In the genomic region with DNA sequence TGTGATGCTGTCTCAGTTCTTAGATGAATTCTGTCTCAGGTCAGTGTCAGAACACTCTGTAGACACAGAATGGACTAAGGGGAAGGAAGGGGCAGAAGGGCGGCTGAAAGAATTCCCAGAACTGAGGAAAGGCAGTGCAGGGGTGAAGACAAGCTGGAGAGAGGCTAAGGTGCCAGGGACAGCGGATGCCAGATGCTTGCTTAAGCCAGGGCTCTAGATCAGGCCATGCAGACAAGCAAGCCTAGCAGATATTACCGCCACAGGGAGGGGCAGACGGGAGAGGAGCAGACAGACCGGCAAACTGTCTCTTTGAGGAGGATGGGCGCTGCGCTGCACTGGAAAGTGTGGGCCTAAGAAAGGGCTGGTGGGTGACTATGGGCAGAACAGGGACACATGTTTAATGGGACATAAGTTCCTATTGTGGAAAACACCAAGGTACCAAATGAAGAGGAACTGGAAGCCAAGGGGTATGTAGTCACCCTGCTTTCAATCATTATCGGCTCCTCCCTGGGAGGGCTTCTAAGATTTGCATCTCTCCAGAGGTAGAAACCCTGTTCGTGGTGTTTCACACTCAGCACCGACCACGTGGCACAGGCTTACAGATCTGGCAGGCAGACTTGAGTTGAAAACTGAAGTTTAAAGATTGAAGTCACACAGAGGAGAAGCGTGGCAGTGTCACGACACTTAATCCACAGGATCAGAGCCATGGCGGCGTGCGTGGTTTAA, we compare ENCODE assay signal across 9 mouse cellular contexts. TPM values are rescaled to one million over a fixed set of nuclear protein-coding genes. Genes with fewer than 3 reads are reported as not detected.
DNase-seq lines count a peak whose midpoint lies in the region; ATAC-seq and TF ChIP-seq lines count a peak whose summit lies in the region.
"Had no signal": no experiment of that assay in that cellular context is flagged by ENCODE, and none has a peak within 500 bp of the region (broad histone marks: within the 10 kb centered on the region; RNA-seq: fewer than 3 reads in every experiment).

No protein-coding gene starts in this region.

- H3K27ac ChIP-seq in heart, embryonic 11.5 days (ENCODE audit: low read depth, low read length): peak overlapping the region; percentile 2; the same call in 1 of the 2 replicates
- H3K27ac ChIP-seq in ES-E14 (ENCODE audit: insufficient read depth, low read depth, low read length, poor library complexity, severe bottlenecking): no peak overlapping the region
- H3K27ac ChIP-seq: midbrain, embryonic 15.5 days had no signal

- no peak for DNase-seq in heart, adult 18-20 months
- no peak for DNase-seq in ES-E14 (ENCODE audit: low read depth, low spot score)
- peak; percentile 45 for DNase-seq in induced T-regulatory cell, adult 2 months (ENCODE audit: low read depth)
- DNase-seq in lung, postnatal 10 days: peak; percentile 37
- DNase-seq in right cerebral cortex, postnatal 25 days: no peak
- no peak for DNase-seq in layer of hippocampus, postnatal 36 days
- no peak for DNase-seq in left cerebral cortex, postnatal 14 days (ENCODE audit: low spot score in 2 of 2)

- no peaks in the 10 kb centered on the region for H3K27me3 ChIP-seq in heart, embryonic 11.5 days (ENCODE audit: control insufficient read depth, insufficient read depth, low read length)
- H3K27me3 ChIP-seq: midbrain, embryonic 15.5 days had no signal

- H3K4me2 ChIP-seq in heart, embryonic 11.5 days: no peak overlapping the region; the same call in 1 of the 2 replicates
- H3K4me2 ChIP-seq: midbrain, embryonic 15.5 days had no signal

- intact Hi-C loops in left cerebral cortex, postnatal 14 days (cut with DNase I): no loop called here

- ATAC-seq in heart, embryonic 11.5 days (replicated peaks; ENCODE audit: insufficient number of reproducible peaks, low FRiP score, low TSS enrichment): no peak
- ATAC-seq: midbrain, embryonic 15.5 days had no signal

- peak overlapping the region; percentile 28; the same call in 1 of the 2 replicates for H3K9ac ChIP-seq in heart, embryonic 11.5 days (ENCODE audit: low read depth, low read length)
- H3K9ac ChIP-seq in ES-E14 (ENCODE audit: insufficient read depth, low read depth, low read length, poor library complexity, severe bottlenecking): 0 out of 2 replicates have a peak overlapping the region, but pooled peaks have one; percentile 4
- H3K9ac ChIP-seq: midbrain, embryonic 15.5 days had no signal

- H3K36me3 ChIP-seq in heart, embryonic 11.5 days (ENCODE audit: control insufficient read depth, insufficient read depth, low read length): no peaks in the 10 kb centered on the region
- H3K36me3 ChIP-seq in ES-E14 (ENCODE audit: control insufficient read depth, insufficient read depth, low read length, poor library complexity, severe bottlenecking): no peaks in the 10 kb centered on the region
- H3K36me3 ChIP-seq: midbrain, embryonic 15.5 days had no signal

- no peaks in the 10 kb centered on the region for H3K9me3 ChIP-seq in heart, embryonic 11.5 days (replicated peaks; ENCODE audit: control insufficient read depth, low read length)
- no peaks in the 10 kb centered on the region for H3K9me3 ChIP-seq in ES-E14 (ENCODE audit: control insufficient read depth, insufficient read depth, low read depth, low read length)
- H3K9me3 ChIP-seq: midbrain, embryonic 15.5 days had no signal

- H3K4me3 ChIP-seq in heart, embryonic 11.5 days (ENCODE audit: low read depth, low read length): no peak overlapping the region
- no peak overlapping the region for H3K4me3 ChIP-seq in ES-E14 (ENCODE audit: insufficient read depth in 1 of 2, low read depth in 1 of 2, low read length in 2 of 2, poor library complexity in 1 of 2, severe bottlenecking in 1 of 2)
- H3K4me3 ChIP-seq: midbrain, embryonic 15.5 days had no signal

- in situ Hi-C loops in ES-E14 (cut with MboI; ENCODE audit: low sequenced_read_pairs in 2 of 2, unreplicated experiment in 2 of 2): no loop called here

- H3K4me1 ChIP-seq in heart, embryonic 11.5 days (ENCODE audit: control insufficient read depth, insufficient read depth, low read length): peaks cover 36% of the 10 kb centered on the region
- peaks cover 3 to 23% of the 10 kb centered on the region in 2 experiments; a peak in 3 of 4 replicates for H3K4me1 ChIP-seq in ES-E14 (ENCODE audit: control insufficient read depth in 2 of 2, insufficient read depth in 2 of 2, low read length in 2 of 2, poor library complexity in 1 of 2)

- WGBS in heart, embryonic 11.5 days (ENCODE audit: insufficient replicate concordance): 58% methylated on average over 16 of the region's 16 CpGs

TF ChIP-seq in ES-E14, 5 proteins besides CTCF, POLR2A, EP300 and RAD21:
- TF ChIP-seq HCFC1 (IDR thresholded peaks at IDR 0.05; ENCODE audit: borderline replicate concordance, insufficient read depth, low read length) (no peak), MAFK (IDR thresholded peaks at IDR 0.05; ENCODE audit: insufficient read depth, low read depth, low read length) (no peak), ZNF384 (IDR thresholded peaks at IDR 0.05; ENCODE audit: low read depth, low read length) (no peak), ZC3H11A (IDR thresholded peaks at IDR 0.05; ENCODE audit: borderline replicate concordance, low read depth, low read length) (no peak)

RNA-seq across cellular contexts. Expression of a gene that starts 5.4 kb away (rescaled TPM):
- 9.4 and 11.0 TPM in 2 replicates for polyA plus RNA-seq in heart, embryonic 11.5 days (2014; fragmentation: Nextera tagmentation; extraction: Ambion mirVana)
- 10 to 100 TPM; 12.3 to 13.1 TPM for total RNA-seq in heart, adult 18-20 months (2021)
- total RNA-seq in ES-E14 (2012; rRNA removed): 8.5 and 11.6 TPM in 2 replicates
- total RNA-seq in layer of hippocampus, postnatal 36 days (2021): 1 to 10 TPM; 5.6 to 6.2 TPM
- total RNA-seq in left cerebral cortex, postnatal 14 days (2021): 1 to 10 TPM; 5.3 to 7.6 TPM

RNA-seq across cellular contexts. Expression of a gene that starts 5.9 kb away (rescaled TPM):
- 103 TPM in 2 replicates for polyA plus RNA-seq in heart, embryonic 11.5 days (2014; fragmentation: Nextera tagmentation; extraction: Ambion mirVana)
- 10 to 100 TPM; 71.6 to 78.8 TPM for total RNA-seq in heart, adult 18-20 months (2021)
- 123 and 160 TPM in 2 replicates for total RNA-seq in ES-E14 (2012; rRNA removed)
- total RNA-seq in layer of hippocampus, postnatal 36 days (2021): 10 to 100 TPM; 64.7 to 68.5 TPM
- total RNA-seq in left cerebral cortex, postnatal 14 days (2021): 10 to 100 TPM; 72.9 to 79.5 TPM

Comparison
In these comparisons a context has a peak if more than half of its experiments do, and no peak if none do; other contexts are left out.
1. DNase-seq: peak in induced T-regulatory cell, adult 2 months (single experiment) and lung, postnatal 10 days (single experiment); none in heart, adult 18-20 months (0 of 2), ES-E14 (single experiment), right cerebral cortex, postnatal 25 days (single experiment), layer of hippocampus, postnatal 36 days (0 of 2) and left cerebral cortex, postnatal 14 days (0 of 2).